Mouse (Mus musculus) brain, embryonic 14.5 days (tissue): ENCODE measurements around the gene Evi2b.

ENCODE experiments used
- CTCF ChIP-seq: fragments of 200-500 bp; IDR thresholded peaks from 2 replicates; pipeline ENCODE4 v1.5.1; 2012; ENCODE audit warnings: inconsistent platforms, mild to moderate bottlenecking, moderate library complexity, borderline replicate concordance; ENCODE audit not compliant: insufficient read depth, insufficient read length; ENCODE audit errors: extremely low read depth
- POLR2A ChIP-seq: fragments of 200-500 bp; IDR thresholded peaks from 2 replicates; pipeline ENCODE4 v1.6.1; 2012; ENCODE audit warnings: mild to moderate bottlenecking, inconsistent platforms, borderline replicate concordance; ENCODE audit not compliant: poor library complexity, insufficient read depth, insufficient read length, severe bottlenecking; ENCODE audit errors: extremely low read depth

GRCm38 (mm10) chr11:79526549-79526948 is 3.0 kb upstream of the Evi2b start:
- TF ChIP-seq CTCF (no peak), POLR2A (no peak)
